ENCODE assay signal across 7 mouse cellular contexts in genomic region chr13:75709026-75709778, GRCm38 (mm10). TPM values are rescaled to one million over a fixed set of nuclear protein-coding genes. Genes with fewer than 3 reads are reported as not detected.
DNase-seq lines count a peak whose midpoint lies in the region; ATAC-seq lines count a peak whose summit lies in the region.

No protein-coding gene starts in this region.

- intact Hi-C loops in heart, postnatal 10 days (cut with DNase I): loop anchor here (2.0 to 5.0 kb wide), 2 partner anchors 86 to 482 kb away; no protein-coding TSS in a partner anchor

- H3K4me3 ChIP-seq in liver, embryonic 15.5 days (replicated peaks): peak overlapping the region; percentile 95

- H3K9ac ChIP-seq in liver, embryonic 15.5 days: peak overlapping the region; percentile 99

- H3K4me2 ChIP-seq in liver, embryonic 15.5 days: peak overlapping the region; percentile 72

- H3K9me3 ChIP-seq in liver, embryonic 15.5 days (replicated peaks): no peaks in the 10 kb centered on the region

- no peaks in the 10 kb centered on the region for H3K27me3 ChIP-seq in liver, embryonic 15.5 days

- ATAC-seq in common myeloid progenitor, adult 5-6 weeks (replicated peaks; ENCODE audit: low read depth, poor library complexity, severe bottlenecking): peak; percentile 9; the same call in 1 of the 2 replicates
- ATAC-seq in liver, embryonic 15.5 days (ENCODE audit: insufficient read depth): no peak

- peaks cover 19% of the 10 kb centered on the region for H3K36me3 ChIP-seq in liver, embryonic 15.5 days (replicated peaks)

- WGBS in liver, embryonic 15.5 days (ENCODE audit: insufficient replicate concordance): 6% methylated on average over 4 of the region's 4 CpGs

- H3K27ac ChIP-seq in liver, embryonic 15.5 days (replicated peaks): peak overlapping the region; percentile 93

- peak; percentile 31 for DNase-seq in retina, embryonic 14.5 days (ENCODE audit: low spot score)
- no peak for DNase-seq in retina, postnatal 1 day
- DNase-seq in heart, postnatal 10 days: peak; percentile 5 to 12
- no peak for DNase-seq in urinary bladder, postnatal 4 days (ENCODE audit: low spot score in 2 of 2)
- no peak for DNase-seq in urinary bladder, adult 2 months (ENCODE audit: low spot score)

- H3K4me1 ChIP-seq in liver, embryonic 15.5 days (replicated peaks): peaks cover 60% of the 10 kb centered on the region

RNA-seq across cellular contexts. Expression of gene Ell2, which starts 2.6 kb away (rescaled TPM):
- total RNA-seq in common myeloid progenitor, adult 5-6 weeks (2017): 22.9 and 34.0 TPM in 2 replicates
- 10 to 100 TPM; 12.7 to 14.8 TPM for total RNA-seq in heart, postnatal 10 days (2021)
- polyA plus RNA-seq in liver, embryonic 15.5 days (2015; fragmentation: Nextera tagmentation; extraction: Ambion mirVana): 34.0 and 34.2 TPM in 2 replicates
- 5.2 and 5.5 TPM in 2 replicates for polyA plus RNA-seq in urinary bladder, adult 2 months (2012; rRNA removed)

Comparison
In these comparisons a context has a peak if more than half of its experiments do, and no peak if none do; other contexts are left out.
1. DNase-seq: peak in retina, embryonic 14.5 days (single experiment) and heart, postnatal 10 days (2 of 2); none in retina, postnatal 1 day (single experiment), urinary bladder, postnatal 4 days (0 of 2) and urinary bladder, adult 2 months (single experiment).